Mouse (Mus musculus): ENCODE measurements around the gene Ttc16. TPM values are rescaled to one million over a fixed set of nuclear protein-coding genes. Genes with fewer than 3 reads are reported as not detected.

Gene Ttc16
- polyA plus RNA-seq, 1 experiment: 0.16 TPM

DNA sequence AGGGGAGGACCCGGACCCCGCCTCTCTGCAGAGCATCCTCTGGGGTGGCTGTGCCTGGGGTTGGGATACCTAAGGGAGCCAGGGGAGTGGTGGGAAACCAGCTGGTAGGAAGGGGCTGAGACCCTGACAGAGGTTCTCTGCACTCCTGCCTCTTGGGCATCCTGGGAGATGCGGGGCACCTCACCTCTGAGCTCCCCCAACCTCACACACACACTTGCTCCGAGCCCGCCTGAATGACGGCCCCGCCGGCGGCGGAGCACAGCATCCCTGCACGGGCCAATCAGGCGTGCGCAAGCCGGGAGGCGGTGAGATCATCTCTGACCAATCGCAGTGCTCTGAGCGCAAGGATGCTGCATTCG lies 33.3 kb downstream of the Ttc16 start:
- no peak overlapping the region for H3K4me3 ChIP-seq
- H3K27me3 ChIP-seq (ENCODE audit: control insufficient read depth, insufficient read depth, insufficient read length): peaks cover 25% of the 10 kb centered on the region
- TF ChIP-seq USF1 (IDR thresholded peaks at IDR 0.05; ENCODE audit: low read depth): no peak
- TF ChIP-seq MAX (IDR thresholded peaks at IDR 0.05; ENCODE audit: low read depth): no peak
- TF ChIP-seq REST (IDR thresholded peaks at IDR 0.05; ENCODE audit: insufficient read depth, insufficient read length): no peak
- no peak for TF ChIP-seq SRF (IDR thresholded peaks at IDR 0.05; ENCODE audit: control insufficient read depth, insufficient read length, low read depth)

DNA sequence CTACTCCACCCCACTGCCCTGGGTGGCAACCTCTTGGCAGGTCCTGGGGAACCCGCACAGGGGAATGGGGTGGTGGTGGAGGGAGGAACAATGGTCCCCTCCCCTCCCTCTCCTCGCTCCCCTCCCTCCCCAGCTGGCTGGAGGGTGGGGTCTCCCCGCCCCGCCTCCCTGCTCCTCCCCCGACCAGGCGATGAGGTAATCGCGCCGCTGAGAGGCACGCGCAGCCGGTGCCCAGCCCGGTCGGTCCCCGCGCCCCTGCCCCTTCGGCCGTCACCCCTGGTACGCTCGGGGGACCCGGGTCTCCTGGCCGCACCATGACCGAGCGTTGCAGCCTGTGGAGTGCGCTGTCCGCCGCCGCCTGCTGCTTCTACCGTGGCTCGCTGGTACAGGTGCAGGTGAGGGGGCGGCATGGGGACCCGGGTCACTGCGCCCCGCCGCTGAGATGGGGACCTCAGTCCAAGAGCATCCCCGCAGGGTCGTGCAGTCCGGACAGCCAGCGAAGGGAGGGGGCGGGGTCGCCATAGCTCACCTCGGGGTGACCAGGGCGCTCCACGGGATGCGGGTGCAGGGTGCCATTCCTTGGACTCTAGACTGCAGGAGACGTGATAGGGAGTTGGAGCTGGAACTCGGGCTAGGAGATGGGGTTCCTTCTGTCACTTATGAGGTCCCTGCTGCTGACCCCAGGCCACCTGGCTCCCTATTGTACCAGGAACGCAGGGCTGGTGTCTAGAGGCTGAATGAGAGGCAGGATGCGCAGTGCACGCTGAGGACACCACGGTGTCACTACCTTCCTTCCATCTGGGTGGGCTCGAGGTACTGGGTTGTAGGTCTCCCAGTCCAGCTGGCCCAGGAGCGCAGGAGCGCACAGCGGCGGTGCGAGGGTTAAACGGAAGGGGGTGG lies 33.9 kb downstream of the Ttc16 start:
- no peaks in the 10 kb centered on the region for H3K79me2 ChIP-seq (ENCODE audit: control insufficient read depth, insufficient read depth)
- H3K4me3 ChIP-seq: no peak overlapping the region
- no peak overlapping the region for H3K4me2 ChIP-seq (ENCODE audit: low read depth)
- TF ChIP-seq TCF3 (IDR thresholded peaks at IDR 0.05; ENCODE audit: insufficient read length, low read depth) (no peak), CEBPB (IDR thresholded peaks at IDR 0.05; ENCODE audit: insufficient read depth, poor library complexity, severe bottlenecking) (no peak), TCF12 (IDR thresholded peaks at IDR 0.05; ENCODE audit: insufficient read depth, poor library complexity, severe bottlenecking) (no peak), POLR2AphosphoS2 (IDR thresholded peaks at IDR 0.05; ENCODE audit: insufficient read length, low read depth) (no peak), MYOD1 (IDR thresholded peaks at IDR 0.05; ENCODE audit: control insufficient read depth in 1 of 3, insufficient read length in 2 of 3, low read depth in 2 of 3) (no peak), REST (IDR thresholded peaks at IDR 0.05; ENCODE audit: insufficient read depth, insufficient read length) (no peak)
- H3K27me3 ChIP-seq (ENCODE audit: control insufficient read depth, insufficient read depth, insufficient read length): peaks cover 25% of the 10 kb centered on the region
- H3ac ChIP-seq (ENCODE audit: control insufficient read depth, insufficient read length): no peak overlapping the region
- H3K36me3 ChIP-seq (ENCODE audit: control insufficient read depth, insufficient read depth): no peaks in the 10 kb centered on the region

More for the DNA sequence above, 33.3 kb downstream of the Ttc16 start:
- H3K4me2 ChIP-seq (ENCODE audit: low read depth): no peak overlapping the region
- H3ac ChIP-seq (ENCODE audit: control insufficient read depth, insufficient read length): no peak overlapping the region
- H3K36me3 ChIP-seq (ENCODE audit: control insufficient read depth, insufficient read depth): no peaks in the 10 kb centered on the region
- no peaks in the 10 kb centered on the region for H3K79me2 ChIP-seq (ENCODE audit: control insufficient read depth, insufficient read depth)

DNA sequence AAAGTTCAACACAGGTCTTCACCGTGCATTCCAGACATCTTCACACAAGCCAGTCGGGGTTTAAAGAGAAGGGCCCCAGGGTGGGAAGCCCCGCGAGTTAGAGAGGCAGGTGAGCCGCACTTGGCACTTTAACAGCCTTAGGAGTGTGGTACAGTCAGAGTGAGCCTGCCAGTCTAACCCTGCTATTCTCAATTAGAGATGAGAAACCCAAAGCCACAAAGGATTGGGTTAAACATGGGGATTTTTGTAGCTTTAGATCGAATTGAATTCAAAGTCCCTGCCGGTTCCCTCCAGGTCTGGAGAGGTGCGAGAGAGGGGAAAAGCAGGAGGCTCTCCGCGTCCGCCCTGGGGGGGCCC lies 34.5 kb downstream of the Ttc16 start, which contains the start of gene 6330409D20Rik:
6330409D20Rik (minus strand) TSS at position 101 of the 357 bp plus-strand sequence.
- H3ac ChIP-seq (ENCODE audit: control insufficient read depth, insufficient read length): no peak within 1 kb of the TSS
- TF ChIP-seq MYOD1 (IDR thresholded peaks at IDR 0.05; ENCODE audit: control insufficient read depth in 1 of 3, insufficient read length in 2 of 3, low read depth in 2 of 3) (no peak), CEBPB (IDR thresholded peaks at IDR 0.05; ENCODE audit: insufficient read depth, poor library complexity, severe bottlenecking) (no peak), E2F4 (IDR thresholded peaks at IDR 0.05; ENCODE audit: insufficient read depth) (no peak), SRF (IDR thresholded peaks at IDR 0.05; ENCODE audit: control insufficient read depth, insufficient read length, low read depth) (no peak), POLR2AphosphoS2 (IDR thresholded peaks at IDR 0.05; ENCODE audit: insufficient read length, low read depth) (no peak), MAX (IDR thresholded peaks at IDR 0.05; ENCODE audit: low read depth) (no peak), MYOG (IDR thresholded peaks at IDR 0.05; ENCODE audit: control insufficient read depth in 1 of 3, insufficient read depth in 1 of 3, insufficient read length in 2 of 3, low read depth in 2 of 3) (no peak), POLR2A (IDR thresholded peaks at IDR 0.05; ENCODE audit: insufficient read length, low read depth) (no peak), TCF3 (IDR thresholded peaks at IDR 0.05; ENCODE audit: insufficient read length, low read depth) (no peak), USF1 (IDR thresholded peaks at IDR 0.05; ENCODE audit: low read depth) (no peak), REST (IDR thresholded peaks at IDR 0.05; ENCODE audit: insufficient read depth, insufficient read length) (no peak), TCF12 (IDR thresholded peaks at IDR 0.05; ENCODE audit: insufficient read depth, poor library complexity, severe bottlenecking) (no peak)
- H3K27me3 ChIP-seq (ENCODE audit: control insufficient read depth, insufficient read depth, insufficient read length): peaks cover 23% of the 10 kb centered on the region

DNA sequence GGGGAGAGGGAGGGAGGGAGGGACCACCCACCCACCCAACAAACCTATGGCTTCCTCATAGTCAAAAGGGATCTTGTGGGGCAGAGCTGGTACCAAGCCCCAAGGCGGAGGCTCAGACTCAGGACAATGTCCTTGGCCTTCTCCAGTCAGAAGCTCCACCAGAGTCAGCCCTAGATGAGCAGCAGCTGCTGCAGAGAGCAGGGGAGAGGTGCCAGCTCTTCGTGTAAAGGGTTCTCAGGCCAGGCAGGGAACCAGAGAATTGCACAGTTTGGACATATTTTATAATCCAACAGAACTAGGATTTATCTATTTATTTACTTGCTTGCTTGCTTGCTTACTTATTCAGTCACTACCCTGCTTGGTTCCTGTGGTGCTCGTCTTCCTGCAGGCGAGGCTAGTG lies 36.1 kb downstream of the Ttc16 start:
- peaks cover 18% of the 10 kb centered on the region for H3K27me3 ChIP-seq (ENCODE audit: control insufficient read depth, insufficient read depth, insufficient read length)
- H3K36me3 ChIP-seq (ENCODE audit: control insufficient read depth, insufficient read depth): no peaks in the 10 kb centered on the region
- no peak for TF ChIP-seq CEBPB (IDR thresholded peaks at IDR 0.05; ENCODE audit: insufficient read depth, poor library complexity, severe bottlenecking)
- TF ChIP-seq TCF12 (IDR thresholded peaks at IDR 0.05; ENCODE audit: insufficient read depth, poor library complexity, severe bottlenecking): no peak
- no peak for TF ChIP-seq POLR2AphosphoS2 (IDR thresholded peaks at IDR 0.05; ENCODE audit: insufficient read length, low read depth)
- TF ChIP-seq MYOG (IDR thresholded peaks at IDR 0.05; ENCODE audit: control insufficient read depth in 1 of 3, insufficient read depth in 1 of 3, insufficient read length in 2 of 3, low read depth in 2 of 3): no peak
- no peak for TF ChIP-seq TCF3 (IDR thresholded peaks at IDR 0.05; ENCODE audit: insufficient read length, low read depth)
- no peak for TF ChIP-seq POLR2A (IDR thresholded peaks at IDR 0.05; ENCODE audit: insufficient read length, low read depth)
- no peak for TF ChIP-seq REST (IDR thresholded peaks at IDR 0.05; ENCODE audit: insufficient read depth, insufficient read length)
- no peak for TF ChIP-seq SRF (IDR thresholded peaks at IDR 0.05; ENCODE audit: control insufficient read depth, insufficient read length, low read depth)
- TF ChIP-seq MYOD1 (IDR thresholded peaks at IDR 0.05; ENCODE audit: control insufficient read depth in 1 of 3, insufficient read length in 2 of 3, low read depth in 2 of 3): no peak
- no peak for TF ChIP-seq USF1 (IDR thresholded peaks at IDR 0.05; ENCODE audit: low read depth)
- no peak for TF ChIP-seq E2F4 (IDR thresholded peaks at IDR 0.05; ENCODE audit: insufficient read depth)
- H3K4me3 ChIP-seq: no peak overlapping the region
- no peak overlapping the region for H3ac ChIP-seq (ENCODE audit: control insufficient read depth, insufficient read length)
- H3K79me2 ChIP-seq (ENCODE audit: control insufficient read depth, insufficient read depth): no peaks in the 10 kb centered on the region
- H3K4me2 ChIP-seq (ENCODE audit: low read depth): no peak overlapping the region

More for the DNA sequence above, 34.5 kb downstream of the Ttc16 start, which contains the start of gene 6330409D20Rik:
- Histone ChIP-seq H3K4me2 (ENCODE audit: low read depth) (no peak within 1 kb of the TSS), H3K36me3 (ENCODE audit: control insufficient read depth, insufficient read depth) (no peaks in the 10 kb centered on the region), H3K79me2 (ENCODE audit: control insufficient read depth, insufficient read depth) (no peaks in the 10 kb centered on the region), H3K4me3 (no peak within 1 kb of the TSS)

DNA sequence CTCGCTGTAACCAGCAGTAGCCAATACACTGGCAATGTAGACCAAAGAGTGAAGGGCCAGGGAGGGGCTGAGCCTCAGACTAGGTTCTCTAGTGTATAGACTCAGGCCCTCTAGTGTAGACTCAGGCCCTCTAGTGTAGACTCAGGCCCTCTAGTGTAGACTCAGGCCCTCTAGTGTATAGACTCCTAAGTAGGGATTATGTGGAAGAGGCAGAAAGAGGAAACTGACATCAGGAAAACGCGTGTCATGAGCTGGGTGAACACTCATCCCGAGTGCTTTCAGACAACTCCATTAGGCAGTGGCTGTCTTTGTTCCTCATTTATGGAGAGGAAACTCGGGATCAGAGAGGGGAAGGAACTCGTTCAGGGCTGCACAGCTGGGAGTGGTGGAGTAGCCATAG lies 38.4 kb downstream of the Ttc16 start:
- Histone ChIP-seq H3K4me3 (no peak overlapping the region), H3ac (ENCODE audit: control insufficient read depth, insufficient read length) (no peak overlapping the region)
- no peak for TF ChIP-seq POLR2A (IDR thresholded peaks at IDR 0.05; ENCODE audit: insufficient read length, low read depth)
- no peak for TF ChIP-seq MYOG (IDR thresholded peaks at IDR 0.05; ENCODE audit: control insufficient read depth in 1 of 3, insufficient read depth in 1 of 3, insufficient read length in 2 of 3, low read depth in 2 of 3)
- TF ChIP-seq MYOD1 (IDR thresholded peaks at IDR 0.05; ENCODE audit: control insufficient read depth in 1 of 3, insufficient read length in 2 of 3, low read depth in 2 of 3): no peak
- no peak for TF ChIP-seq CEBPB (IDR thresholded peaks at IDR 0.05; ENCODE audit: insufficient read depth, poor library complexity, severe bottlenecking)
- no peak for TF ChIP-seq POLR2AphosphoS2 (IDR thresholded peaks at IDR 0.05; ENCODE audit: insufficient read length, low read depth)
- TF ChIP-seq USF1 (IDR thresholded peaks at IDR 0.05; ENCODE audit: low read depth): no peak
- no peak for TF ChIP-seq SRF (IDR thresholded peaks at IDR 0.05; ENCODE audit: control insufficient read depth, insufficient read length, low read depth)

More for the DNA sequence above, 38.4 kb downstream of the Ttc16 start:
- no peak overlapping the region for H3K4me2 ChIP-seq (ENCODE audit: low read depth)
- H3K79me2 ChIP-seq (ENCODE audit: control insufficient read depth, insufficient read depth): no peaks in the 10 kb centered on the region
- H3K27me3 ChIP-seq (ENCODE audit: control insufficient read depth, insufficient read depth, insufficient read length): peaks cover 12% of the 10 kb centered on the region
- no peaks in the 10 kb centered on the region for H3K36me3 ChIP-seq (ENCODE audit: control insufficient read depth, insufficient read depth)
